Mouse (Mus musculus) naive thymus-derived CD4-positive, alpha-beta T cell, adult 2 months (primary cell): ENCODE data around the gene Furin.

Source experiments
- DNase-seq: peaks from one replicate; pipeline ENCODE4 v3.0.0-alpha.2; 2011; ENCODE audit warnings: low read depth

The Furin gene

DNA sequence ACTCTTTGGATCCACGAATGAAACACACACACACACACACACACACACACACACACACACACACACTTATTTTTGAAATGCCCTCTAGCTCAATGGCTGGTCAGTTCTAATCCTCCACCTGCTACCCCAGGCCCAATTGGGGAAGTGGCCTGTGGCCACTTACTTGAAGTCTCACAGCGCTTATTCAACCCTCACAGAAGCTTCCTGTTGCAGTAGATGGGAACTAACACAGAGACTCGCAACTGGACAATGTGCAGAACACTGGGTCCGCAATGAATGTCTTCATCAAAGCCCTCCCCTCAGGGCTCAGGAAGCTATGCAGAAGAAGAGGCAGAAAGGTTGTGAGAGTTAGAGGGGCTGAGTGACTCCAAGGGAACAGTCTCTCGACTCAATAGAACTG, 22.5 kb upstream of the Furin start:
- no peak for DNase-seq

DNA sequence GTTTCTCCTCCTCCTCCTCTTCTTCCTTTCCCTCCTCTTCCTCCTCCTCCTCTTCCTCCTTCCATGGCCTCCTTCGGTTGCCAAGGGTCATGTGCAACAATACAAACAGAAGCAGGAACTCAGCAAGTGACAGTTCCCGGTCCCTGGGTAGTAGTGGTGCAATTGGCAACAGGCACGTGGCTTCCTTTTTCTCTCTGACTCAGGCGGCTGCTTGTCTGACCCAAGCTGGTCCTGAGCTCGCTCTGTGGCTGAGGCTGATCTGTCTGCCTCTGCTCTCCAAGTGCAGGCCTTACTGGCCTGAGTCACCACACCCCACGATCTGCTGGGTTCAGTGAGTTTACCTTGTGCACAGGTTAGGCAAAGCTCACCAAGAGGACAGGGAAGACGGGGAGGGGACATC, 21.1 kb upstream of the Furin start:
- DNase-seq: no peak

DNA sequence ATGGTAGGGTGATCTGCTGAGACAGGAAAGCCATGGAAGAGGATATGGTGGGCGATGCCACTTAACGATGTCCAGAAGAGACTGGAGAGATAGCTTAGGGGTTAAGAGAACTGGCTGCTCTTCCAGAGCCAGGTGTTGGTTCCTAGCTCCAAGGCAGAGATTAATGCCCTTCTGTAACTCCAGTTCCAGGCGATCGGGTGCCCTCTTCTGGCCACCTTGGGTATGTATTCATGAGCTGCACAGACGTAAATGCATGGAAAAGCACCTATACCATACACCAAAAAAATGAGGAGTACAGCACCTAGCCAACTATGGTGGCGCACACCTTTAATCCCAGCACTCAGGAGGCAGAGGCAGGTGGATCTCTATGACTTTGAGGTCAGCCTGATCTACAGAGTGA, 19.5 kb upstream of the Furin start:
- peak; percentile 45 for DNase-seq

DNA sequence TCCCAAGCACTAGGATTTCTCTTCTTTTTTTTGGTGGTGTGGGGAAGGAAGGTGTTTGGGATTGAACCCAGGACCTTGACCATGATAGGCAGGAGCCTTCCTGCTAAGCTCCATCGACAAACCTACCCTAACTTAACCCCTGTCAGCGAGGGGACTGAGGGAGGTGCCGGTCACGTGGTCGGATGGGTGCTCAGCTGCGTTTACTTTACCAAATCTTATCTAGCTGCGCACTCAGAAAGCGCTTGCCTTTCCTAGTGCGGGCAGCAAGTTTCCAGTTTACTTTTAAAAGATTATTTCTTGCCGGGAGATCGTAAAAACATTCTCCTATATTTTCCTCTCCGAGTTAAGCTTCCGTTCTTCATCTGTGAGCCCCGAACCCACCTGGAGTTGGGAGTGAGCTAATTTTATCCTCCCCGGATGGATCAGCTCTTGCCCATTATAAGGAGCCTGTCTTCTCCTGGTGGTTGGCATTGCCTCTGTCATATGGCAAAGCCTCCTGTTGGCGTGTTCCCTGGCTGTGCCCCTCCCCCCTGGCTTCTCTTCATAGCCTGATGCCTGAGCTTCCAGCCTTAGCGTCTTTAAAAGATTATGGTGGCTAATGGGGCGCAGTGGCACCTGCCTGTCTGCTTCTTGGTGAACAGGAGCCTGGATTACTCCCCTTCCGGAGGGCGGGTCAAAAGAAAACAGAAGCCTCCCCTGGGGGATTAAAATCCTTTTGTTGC, 17.7 kb upstream of the Furin start:
- no peak for DNase-seq

DNA sequence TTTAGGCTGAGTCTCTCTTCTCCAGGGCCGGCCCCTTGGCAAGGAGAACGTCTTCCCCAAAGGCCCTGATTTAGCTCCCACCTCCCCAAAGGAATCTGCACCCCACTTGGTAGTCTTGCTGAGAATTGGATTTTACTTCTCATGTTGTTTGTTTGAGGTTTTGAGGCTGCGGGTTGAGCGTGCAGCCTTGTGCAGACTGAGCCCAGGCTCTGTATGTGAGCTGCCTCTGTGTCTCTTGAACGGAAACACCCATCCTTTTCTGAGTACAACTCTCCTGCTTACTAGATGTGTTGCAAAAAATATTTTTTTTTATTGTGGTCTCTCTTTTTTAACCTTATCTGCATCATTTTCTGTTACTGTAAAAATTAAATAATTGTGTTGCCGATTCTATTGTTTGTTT, 16.3 kb upstream of the Furin start:
- peak; percentile 33 for DNase-seq

DNA sequence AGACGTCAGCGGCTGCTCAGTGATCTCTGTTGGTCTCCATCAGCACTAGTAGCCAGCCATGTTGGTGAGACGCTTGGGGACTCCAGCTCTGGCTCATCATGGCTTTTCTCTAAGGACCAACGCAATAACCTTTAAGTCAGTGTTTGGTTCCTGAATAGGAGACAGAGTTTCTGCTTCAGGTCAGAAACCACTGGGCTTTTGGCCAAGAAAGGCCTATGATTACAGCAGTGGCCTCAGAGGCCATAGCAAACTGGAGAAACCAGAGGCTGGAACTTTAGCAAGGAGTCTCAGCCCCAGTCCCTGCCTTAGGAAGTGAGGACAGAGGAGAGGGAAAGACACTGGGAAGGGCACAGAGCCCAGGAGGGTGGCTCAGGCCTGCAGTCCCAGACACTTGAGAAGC, 15.3 kb upstream of the Furin start:
- no peak for DNase-seq

DNA sequence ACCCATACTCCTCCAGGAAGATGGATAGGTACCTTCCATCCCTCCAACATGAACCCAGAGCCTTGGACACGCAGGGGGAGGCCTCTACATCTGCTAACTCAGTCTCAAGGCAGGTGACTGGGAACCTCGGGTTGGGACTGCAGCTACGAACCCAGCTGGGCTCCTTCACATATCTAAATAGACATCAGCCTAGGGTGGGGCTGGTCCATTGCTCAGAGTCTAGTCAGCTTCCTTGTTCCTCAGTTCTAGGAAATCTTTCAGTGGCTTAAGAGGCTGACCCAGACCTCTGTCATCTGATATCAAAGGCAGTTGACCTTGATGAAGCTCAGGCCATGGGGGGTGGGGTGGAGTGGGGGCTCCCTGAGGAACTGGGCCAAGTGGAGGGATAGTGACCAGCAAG, 14.0 kb upstream of the Furin start:
- no peak for DNase-seq

DNA sequence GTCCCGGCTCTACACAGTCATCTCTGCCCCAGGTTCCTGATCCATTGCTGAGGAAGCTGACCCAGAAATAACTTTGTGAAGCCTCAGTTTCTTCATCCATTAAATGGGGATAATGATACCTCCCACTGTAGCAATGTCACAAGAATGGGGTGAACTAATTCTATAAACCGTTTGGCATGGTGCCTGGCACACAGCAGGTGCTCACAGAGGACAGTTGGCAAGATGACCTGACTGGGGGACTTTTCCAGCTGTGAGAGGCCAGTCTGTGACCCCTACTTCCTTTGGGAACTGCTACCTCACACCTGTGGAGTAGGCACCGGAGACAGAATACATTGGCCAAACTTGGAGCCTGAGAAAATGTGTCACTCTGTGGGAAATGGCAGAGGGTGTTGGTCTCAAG, 12.8 kb upstream of the Furin start:
- no peak for DNase-seq

DNA sequence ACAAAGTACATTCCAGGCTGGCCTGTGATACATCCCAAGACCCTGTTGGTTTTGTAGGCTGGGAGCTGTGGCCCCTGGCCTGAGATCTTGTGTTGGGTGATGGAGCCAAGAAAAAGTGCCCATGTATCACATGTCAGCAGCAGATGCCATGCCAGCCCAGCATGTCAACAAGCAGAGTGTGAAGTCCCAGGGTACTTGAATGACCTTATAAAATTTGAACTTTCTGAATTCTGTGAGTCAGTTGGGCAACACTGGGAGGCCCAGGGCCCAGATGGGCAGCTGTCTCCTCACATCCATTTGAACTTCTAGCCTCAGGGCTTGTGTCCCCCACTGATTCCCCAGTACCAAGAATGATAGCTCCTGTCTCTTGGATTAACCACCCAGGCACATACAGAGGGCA, 12.4 kb upstream of the Furin start:
- DNase-seq: no peak

DNA sequence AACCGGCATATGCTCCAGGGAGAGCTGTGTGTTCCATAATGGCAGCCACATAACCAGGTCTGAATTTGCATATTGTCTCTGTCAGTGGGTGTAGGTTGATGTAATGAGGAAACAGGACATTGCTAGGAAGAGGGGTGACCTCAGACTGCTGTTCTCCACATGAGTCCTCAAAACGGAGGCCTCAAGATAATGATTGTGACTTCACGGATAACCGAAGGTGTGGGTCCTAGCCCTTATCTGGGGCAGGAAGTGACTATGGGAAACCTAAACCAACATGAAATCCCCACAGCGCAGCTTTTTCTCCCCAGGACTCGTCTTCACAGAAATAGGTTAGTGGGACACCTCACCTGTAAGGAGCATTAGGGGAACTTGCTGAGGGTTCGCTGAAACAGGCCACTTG, 11.7 kb upstream of the Furin start:
- peak; percentile 31 for DNase-seq

DNA sequence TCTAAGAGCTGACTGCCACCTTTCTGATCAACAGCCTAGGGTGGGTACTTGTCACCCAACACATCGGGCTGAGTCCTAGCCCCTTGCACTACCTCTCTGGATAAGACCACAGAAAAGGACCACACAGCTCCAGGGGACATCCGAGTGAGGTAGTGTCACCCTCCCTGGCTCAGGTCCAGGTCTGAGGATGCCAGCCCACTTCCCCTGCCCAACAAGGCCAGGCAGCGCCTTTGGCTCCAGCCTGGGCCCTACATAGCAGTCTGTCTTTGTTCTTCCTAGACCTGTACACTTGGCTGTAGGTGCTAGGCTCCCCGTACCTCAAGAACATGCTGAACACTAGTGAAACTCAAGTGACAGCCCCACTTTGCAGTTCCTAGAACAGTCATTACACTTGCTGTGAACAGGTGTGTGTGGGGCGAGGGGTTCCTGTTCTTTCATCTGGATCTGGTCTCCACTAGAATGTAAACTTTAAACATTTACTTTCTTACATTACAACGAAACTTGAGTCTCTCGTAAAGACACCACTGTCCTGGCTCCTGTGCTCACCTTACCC, 9.1 kb upstream of the Furin start:
- peak; percentile 39 for DNase-seq

DNA sequence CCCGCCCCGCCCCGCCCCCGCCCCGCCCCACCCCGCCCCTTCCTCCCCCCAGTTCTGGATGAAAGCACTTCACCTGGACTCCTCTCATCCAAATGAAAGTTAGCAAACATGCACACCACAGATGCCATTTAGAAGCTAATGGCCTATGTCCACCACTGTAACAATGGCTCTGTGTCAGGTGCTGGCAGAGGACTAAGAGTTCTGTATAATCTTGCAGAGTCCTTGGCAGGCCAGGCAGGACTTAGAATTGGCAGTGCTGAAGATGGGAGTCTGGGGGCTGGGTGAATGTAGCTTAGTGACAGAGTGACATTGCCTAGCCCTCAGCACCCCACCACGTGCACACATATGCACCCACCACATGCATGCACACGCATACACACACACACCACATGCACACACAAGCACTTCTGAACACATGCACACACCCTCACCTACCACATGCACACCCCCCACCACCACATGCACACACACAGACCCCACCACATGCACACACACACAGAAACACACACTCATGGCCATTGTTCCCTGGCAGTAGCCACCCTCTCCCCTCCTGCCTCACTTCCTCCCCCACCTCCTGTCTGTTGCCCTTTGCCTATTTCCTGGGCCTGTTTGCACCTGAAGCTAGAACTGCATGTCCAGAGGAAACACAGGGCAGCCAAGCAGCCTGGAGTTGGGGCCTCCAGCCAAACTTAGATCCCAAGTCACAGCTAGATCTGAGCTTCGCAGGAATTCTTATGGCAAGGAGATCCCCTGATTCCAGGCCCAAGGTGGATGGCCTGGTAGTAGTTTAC, 8.5 kb upstream of the Furin start:
- no peak for DNase-seq

DNA sequence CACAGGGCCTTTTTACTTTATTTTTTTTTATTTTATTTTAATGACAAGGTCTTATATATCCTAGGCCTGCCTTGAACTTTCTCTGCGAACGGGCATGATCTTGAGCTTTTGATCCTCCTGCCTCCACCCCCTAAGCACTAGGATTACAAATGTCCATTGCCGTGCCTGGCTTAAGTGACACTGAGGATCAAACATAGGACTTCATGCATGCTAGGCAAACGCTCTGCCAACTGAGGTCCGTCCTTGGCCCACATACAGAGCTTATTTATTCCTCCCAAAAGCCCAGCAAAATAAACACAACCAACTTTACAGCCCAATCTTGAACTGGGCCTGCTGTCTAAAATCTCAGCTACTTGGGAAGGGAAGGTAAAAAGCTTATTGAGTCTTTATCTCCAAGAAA, 7.5 kb upstream of the Furin start:
- DNase-seq: no peak

DNA sequence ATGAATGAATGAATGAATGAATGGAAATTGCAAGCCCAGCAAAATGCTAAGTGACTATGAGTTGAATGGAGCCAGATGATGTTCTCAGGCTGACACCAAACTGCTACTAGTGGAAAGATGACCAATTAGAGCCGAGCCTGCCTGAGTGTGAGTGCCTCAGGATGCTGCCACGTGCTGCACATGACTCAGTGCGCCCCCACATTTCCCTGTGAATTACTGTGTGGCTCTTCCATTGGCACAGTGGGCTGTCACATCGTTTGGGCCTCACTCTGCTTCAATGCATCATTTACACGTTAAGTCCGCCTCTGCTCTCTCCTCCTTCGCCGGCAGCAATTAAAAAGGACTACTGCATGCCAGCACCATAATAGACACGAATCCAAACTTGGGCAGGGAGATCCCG, 7.0 kb upstream of the Furin start:
- DNase-seq: no peak

DNA sequence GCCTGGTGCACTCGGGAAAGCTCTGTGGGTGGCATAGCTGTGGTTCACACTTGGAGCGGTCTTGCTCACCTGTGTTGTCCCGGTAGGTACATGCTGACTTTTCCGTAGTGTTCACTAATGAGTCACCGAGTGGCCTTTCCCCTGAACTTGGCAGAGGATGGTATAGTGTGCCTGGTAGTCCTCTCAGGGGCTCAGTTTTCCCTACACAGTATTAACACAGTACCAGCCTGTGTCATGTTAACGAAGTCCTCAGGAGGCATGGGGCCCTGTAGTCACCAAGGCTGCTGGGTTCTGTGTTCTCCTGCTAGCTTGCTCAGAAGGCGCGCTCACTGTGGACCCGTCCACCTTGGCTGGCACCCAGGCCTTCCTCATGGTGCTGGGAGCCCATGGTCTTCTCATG, 5.1 kb upstream of the Furin start:
- no peak for DNase-seq

DNA sequence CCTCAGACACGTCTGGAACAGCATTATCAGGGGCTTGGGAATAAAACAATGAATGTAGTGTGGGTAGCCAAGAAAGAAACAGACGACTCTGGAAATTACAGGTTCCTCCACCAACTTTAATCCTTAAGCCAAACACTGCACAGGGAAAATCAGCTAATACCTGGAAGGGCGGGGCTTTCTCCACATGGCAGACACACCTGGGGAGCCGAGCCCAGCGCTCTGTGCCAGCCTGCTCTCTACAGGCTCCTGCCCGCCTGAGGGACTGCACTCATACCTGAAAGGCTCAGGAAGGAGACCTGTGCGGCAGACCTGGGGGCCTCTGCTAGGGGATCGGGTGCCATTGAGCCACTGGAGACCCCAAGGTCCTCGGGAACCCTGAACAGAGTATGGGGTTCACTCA, 2.5 kb upstream of the Furin start:
- DNase-seq: no peak

DNA sequence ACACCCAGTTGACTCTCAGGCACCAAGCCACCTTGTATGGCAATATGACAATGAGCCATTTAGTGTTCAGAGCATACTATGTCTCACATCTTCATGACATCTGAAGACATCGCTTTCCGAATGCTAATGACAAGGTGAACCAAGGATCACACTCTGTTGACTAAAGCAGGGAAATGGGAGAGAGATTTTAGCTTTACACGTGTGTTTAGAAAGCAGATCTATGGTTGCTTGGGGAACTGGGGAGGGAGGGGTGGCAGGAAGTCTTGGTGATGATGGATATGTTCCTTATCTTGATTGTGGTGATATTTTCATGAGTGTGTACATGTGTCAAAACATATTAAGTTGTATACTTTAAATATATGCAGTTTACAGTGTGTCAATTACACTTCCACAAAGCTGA, 950 bp upstream of the Furin start:
- no peak for DNase-seq

DNA sequence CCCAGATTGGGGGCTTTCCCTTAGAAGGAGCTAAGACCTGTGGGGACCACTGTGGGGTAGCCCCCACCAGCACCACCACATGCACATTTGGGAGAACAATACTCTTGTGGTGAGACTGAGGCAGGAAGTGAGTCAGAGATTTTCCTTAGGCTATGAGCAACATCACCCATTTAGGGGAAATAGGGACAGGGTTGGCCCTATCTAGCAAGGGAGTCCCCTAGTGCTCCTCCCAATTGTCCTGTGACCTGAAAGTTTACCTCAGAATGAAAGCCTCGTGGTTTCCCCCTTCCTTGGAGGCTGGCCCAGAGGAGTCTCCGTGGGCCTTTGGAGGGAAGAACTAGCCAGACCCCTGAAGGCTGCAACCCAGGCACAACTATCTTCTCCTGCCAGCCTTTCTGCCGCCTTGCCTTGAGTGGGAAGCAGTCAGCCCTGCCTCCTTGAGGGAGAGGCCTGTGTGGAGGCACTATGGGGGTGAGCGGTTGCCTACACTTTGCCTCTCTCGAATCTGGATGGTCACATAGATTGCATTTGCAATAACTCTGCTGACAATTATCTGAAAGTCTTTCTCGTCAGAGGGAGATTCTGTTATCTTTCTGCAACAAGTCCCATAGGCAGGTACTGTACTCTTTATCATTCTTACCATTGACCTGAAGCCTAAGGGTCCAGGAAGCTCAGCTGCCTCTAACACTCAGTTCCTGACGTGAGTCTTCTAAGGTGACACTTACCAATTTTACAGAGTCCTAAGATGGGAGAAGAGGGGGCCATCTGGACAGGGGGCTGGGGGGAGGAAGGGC, 938 bp downstream of the Furin start:
- DNase-seq: peak; percentile 65

DNA sequence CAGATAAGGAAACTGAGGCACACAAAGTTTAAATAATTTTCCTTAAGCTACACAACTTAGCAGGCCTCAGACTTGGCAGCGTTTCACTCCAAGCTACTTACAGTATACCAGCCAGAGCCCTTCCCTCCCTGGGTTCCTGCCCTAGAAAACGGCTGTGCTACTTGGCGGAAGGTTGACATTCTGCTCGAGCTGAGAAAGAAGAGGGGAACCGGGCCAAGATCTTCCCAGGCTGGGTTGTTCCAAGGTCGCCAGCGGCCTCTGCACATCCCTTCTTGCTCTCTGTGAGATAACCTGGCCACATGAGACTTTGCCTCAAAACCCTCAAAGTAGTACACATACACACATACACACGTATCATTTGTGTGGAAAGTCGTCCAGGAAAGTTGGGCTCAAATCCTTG, 1.7 kb downstream of the Furin start:
- peak; percentile 43 for DNase-seq

DNA sequence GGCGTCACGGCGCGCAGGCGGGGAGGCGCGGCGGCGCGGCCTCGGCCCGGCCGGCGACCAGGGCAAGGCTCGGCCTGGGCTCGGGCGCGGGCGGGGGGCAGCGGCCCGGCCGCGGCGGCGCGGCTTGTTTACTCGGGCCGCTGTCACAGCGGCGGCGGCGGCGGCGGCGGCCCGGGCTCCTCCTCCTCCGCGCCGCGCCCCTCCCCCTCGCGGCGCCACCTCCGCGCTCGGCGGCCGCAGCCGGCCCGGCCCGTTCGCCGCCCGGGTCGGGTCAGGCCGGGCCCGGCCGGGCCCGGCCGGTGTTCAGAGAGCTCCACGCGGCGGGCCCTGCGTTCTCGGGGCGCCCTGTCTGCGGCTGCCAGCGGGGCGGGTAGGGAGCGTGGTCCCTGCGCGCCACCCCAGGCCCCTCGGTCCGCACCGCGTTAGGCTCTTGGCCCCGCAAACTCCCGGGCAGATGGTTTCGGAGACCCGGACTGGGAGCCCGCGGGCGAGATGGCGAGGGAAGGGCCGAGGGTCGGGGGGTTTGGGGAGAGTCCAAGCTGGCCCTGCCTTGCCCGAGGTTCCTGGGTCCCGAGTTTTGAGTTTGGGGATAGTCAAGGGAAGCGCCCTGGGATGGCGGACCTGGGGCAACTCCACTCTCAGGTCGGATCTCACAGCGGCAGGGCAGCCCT, 2.5 kb downstream of the Furin start:
- peak; percentile 67 for DNase-seq

DNA sequence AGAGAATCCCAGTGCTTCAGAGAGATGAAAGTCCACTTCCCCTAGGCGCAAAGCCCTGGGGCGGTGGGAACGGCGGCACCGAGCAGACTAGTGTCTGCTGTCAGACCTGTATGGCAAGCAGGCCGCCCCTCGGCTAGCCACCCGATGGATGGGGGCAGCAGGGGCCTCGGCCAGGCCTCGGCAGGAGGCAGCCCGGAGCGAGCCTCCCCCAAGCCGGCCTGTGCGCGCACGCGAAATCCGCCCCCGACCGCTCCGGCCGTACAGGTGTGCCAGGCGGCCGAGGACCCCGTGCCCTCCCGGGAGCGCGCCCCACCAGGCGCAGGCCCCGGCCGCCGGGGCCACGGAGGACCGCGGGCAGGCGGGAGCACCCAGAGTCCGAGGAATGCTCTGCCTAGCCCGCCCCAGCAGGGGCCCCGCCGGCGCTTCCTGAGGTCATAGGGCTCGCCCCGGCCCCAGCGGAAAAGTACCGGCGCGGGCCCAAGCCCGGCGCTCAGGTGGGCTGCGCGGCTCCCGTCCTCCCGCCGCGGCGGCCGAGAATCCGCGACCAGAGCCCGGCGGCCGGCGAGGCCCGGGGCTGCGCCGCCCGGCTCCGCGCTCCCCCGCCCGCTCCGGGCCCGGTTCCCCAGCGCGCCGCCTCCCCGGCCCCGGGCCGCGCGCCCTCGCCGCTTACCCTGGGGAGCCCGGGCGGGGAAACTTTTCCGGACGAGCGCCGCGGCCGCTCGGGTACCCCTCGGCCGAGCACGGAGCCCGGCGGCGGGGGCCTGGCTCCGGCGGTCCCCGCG, 3.2 kb downstream of the Furin start:
- DNase-seq: peak; percentile 54
